Mouse (Mus musculus) liver, adult 10 weeks (tissue): Measurements from ENCODE around the gene Manf. TPM values are rescaled to one million over a fixed set of nuclear protein-coding genes. Genes with fewer than 3 reads are reported as not detected.

ENCODE experiments used
- polyA plus RNA-seq: library from polyadenylated mRNA; stranded (reverse); fragments of 350-450 nt; fragmentation: Illumina TruSeq; extraction: RNeasy Lipid Tissue Mini Kit (QIAGEN cat#74804); gene quantifications from one replicate; pipeline ENCODE4 v1.2.3, GENCODE M21; 2014; ENCODE audit warnings: low read depth, low replicate concordance

Manf gene
- 157 TPM for polyA plus RNA-seq

GRCm38 (mm10) chr9:106891829-106892551 lies at the start of gene Manf:
Manf (minus strand) TSS chr9:106891979.

GRCm38 (mm10) chr9:106886828-106887702 lies 4.7 kb downstream of the Manf start, which contains the start of gene Rbm15b:
Rbm15b (minus strand) TSS chr9:106887428.

GRCm38 (mm10) chr9:106821618-106822380 lies 70.0 kb downstream of the Manf start, which contains the start of gene Dcaf1:
Dcaf1 (plus strand) TSS chr9:106821874.

GRCm38 (mm10) chr9:106788812-106789321 lies 102.9 kb downstream of the Manf start, which contains the start of gene Rad54l2:
Rad54l2 (minus strand) TSS chr9:106789194.

Other genes with a start within 250 kb of the Manf start
- gene Grm2, start 235.9 kb downstream of the Manf start, polyA plus RNA-seq, result not detected
- gene Tex264, start 206.1 kb downstream of the Manf start, polyA plus RNA-seq, result 15.1 TPM
- 7.7 TPM for gene Rad54l2, start 102.8 kb downstream of the Manf start, polyA plus RNA-seq
- gene Dcaf1, start 70.1 kb downstream of the Manf start, polyA plus RNA-seq, result 13.6 TPM
- gene Rbm15b, start 4.6 kb downstream of the Manf start, polyA plus RNA-seq, result 3.2 TPM